ENCODE assay signal across 1 mouse cellular context in genomic region chr14:46831295-46831694, GRCm38 (mm10).
TF ChIP-seq lines count a peak whose summit lies in the region.

No protein-coding gene starts in this region.

TF ChIP-seq in CH12.LX, 34 proteins besides CTCF, POLR2A, EP300 and RAD21 (continued from another document):
- TF ChIP-seq MXI1 (IDR thresholded peaks at IDR 0.05; ENCODE audit: low read depth, low read length) (no peak), MAFK (IDR thresholded peaks at IDR 0.05; ENCODE audit: insufficient replicate concordance, low read length) (no peak), ZKSCAN1 (IDR thresholded peaks at IDR 0.05; ENCODE audit: borderline replicate concordance, low read depth, low read length) (no peak)
